Mouse (Mus musculus) CH12F3 (cell line): ENCODE results near the gene Ddr1.

Experiments used
- in situ Hi-C: fragments of 300-500 bp; cut with MboI; formaldehyde crosslinking; loops from 2 replicates; pipeline ENCODE4 v1.14.3; 2020; ENCODE audit warnings: low sequenced_read_pairs

Gene Ddr1

DNA sequence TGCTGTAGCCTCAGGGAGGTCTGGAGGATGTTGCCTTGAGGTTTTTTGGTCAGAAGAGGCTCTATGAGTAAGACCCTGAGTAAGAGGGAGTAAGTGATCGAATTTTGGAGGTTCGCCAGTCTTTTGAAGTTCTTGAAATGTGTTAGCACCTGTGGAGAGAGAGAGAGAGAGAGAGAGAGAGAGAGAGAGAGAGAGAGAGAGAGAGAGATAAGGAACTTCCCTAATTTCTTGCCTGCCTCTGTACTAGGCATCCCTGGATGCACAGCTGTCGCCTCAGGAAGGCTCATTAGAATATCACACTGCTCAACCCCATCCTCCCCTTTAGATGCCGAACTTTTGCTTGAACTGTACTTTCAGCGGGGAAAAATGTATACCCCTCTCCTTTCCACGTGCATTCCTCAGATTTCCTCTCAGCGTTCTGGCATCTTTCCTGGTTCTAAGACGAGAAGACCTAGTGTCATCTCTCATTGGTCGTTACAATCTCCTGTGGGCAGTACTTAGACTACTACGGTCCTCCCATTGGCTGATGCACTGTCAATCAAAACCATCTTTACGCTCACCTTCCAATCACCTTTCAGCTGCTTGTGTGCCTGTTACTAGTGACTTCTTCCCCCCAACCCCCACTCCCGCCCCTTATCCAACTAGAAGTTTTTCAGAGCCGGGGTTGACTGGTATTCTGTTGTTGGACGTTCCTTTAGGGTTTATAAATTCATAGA, 65.8 kb downstream of the Ddr1 start:
- in situ Hi-C loops = no loop called here

DNA sequence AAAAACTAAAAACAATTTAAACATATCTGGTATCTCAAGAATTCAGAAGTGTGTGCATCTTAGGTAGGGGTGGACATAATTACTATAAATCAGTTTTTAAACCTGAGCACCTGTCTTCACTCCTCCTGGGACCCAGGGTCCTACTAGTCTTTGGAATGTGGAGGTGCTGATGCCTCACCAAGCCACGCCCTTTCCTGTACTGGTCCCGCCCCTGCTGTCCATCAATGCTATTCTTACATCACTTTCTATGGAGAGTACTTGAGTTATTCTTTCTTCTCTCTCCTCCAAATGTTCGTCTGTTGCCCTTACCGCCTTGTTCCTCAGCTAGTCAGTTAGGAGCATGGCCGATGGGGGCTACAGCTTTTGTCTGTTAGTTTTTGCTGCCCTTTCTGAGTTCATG, 68.1 kb downstream of the Ddr1 start:
- in situ Hi-C loops = no loop called here

DNA sequence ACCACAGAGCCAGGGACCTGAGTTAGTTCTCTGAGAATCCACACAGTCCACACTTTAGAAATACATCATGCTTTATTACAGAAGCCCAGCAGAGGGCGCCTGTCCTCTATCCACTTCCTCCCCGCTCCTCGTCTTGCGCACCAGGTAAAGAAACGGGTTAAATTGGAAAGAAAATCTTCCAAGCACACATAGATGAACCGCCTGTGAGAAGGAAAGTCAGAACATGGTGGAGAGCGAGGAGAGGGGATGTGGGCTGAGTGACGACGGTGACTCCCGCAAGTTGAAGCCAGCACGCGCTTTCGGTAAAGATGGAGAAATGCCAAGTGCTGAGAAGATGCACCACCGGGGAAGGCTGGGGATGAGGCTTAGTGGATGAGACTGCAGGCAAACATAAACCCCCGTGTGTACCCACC, 68.7 kb downstream of the Ddr1 start:
- in situ Hi-C loops = no loop called here

DNA sequence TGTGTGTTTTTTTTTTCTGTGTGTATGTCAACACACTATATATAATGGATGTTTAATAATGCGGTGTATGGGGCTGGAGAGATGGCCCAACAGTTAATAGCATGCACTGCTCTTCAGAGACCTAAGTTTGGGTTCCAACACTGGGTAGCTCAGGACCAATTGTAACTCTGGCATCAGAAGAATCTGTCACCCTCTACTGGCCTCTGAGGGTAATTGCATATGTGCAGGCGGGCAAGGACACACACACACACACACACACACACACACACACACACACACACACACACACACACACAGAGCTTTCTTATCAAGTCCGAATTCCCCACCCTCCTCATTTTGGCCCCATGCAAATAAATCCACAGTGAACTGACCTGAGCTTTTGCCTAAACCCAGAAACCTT, 69.2 kb downstream of the Ddr1 start:
- in situ Hi-C loops = no loop called here

DNA sequence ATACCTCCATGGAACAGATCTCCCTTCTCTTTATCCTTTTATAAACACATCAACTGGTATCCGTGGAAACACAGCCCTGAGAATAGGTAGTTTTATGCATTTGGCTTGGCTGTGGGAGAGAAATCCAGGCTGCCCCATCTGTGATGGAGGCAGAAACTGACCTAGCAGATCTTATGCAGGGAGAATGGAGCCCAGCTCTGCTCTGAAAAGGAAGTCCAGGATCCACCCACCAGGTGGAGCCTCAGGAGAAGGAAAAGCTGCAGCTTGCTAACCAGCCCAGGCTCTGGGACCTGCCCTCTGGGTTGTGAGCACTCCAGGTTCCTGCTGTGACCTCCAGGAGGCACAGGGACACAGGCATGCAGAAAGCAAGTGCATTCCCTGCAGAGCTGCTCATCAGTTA, 70.4 kb downstream of the Ddr1 start:
- in situ Hi-C loops = no loop called here
